Mouse (Mus musculus): ENCODE measurements at regions not wholly inside any gene's neighbourhood (a gene's known extent, or its start where the extent isn't known, plus 50 kb on each side); places are given as distances from the start of the nearest gene placed in this dataset.
A peak's percentile ranks its signal among the peaks of the same experiment; 100 is the strongest.

GRCm38 (mm10) chr8:109172701-109173100, 321.1 kb upstream of the Pmfbp1 start:
- no peak for TF ChIP-seq POLR2A (IDR thresholded peaks at IDR 0.05; ENCODE audit: borderline replicate concordance, extremely low read depth, insufficient read depth, insufficient read length)
- no peak overlapping the region for H3K27ac ChIP-seq (replicated peaks; ENCODE audit: low read depth, low read length)
- H3K4me1 ChIP-seq (ENCODE audit: control insufficient read depth, insufficient read depth, low read length): no peaks in the 10 kb centered on the region
- DNase-seq (ENCODE audit: low spot score) (no peak), ATAC-seq (ENCODE audit: low FRiP score, low read depth) (no peak)
- no peaks in the 10 kb centered on the region for H3K36me3 ChIP-seq (ENCODE audit: control insufficient read depth, insufficient read depth, low read length)
- no peak overlapping the region for H3K9ac ChIP-seq (ENCODE audit: low read depth, low read length, severe bottlenecking)
- H3K4me3 ChIP-seq (replicated peaks; ENCODE audit: low read length): no peak overlapping the region
- H3K27me3 ChIP-seq (ENCODE audit: control insufficient read depth, insufficient read depth, low read length): no peaks in the 10 kb centered on the region
- peaks cover 8% of the 10 kb centered on the region; the same call in 1 of the 2 replicates for H3K9me3 ChIP-seq (ENCODE audit: control insufficient read depth, low read length)
- 80% methylated on average over 4 of the region's 4 CpGs for WGBS
- no peak overlapping the region for H3K4me2 ChIP-seq (replicated peaks; ENCODE audit: low read depth, low read length, severe bottlenecking)

- Histone ChIP-seq H3K9me3 (ENCODE audit: control insufficient read depth, low read length) (no peaks in the 10 kb centered on the region), H3K27ac (replicated peaks; ENCODE audit: low read depth, low read length) (0 out of 2 replicates have a peak overlapping the region, but pooled peaks have one; percentile 53), H3K9ac (ENCODE audit: low read depth, low read length, severe bottlenecking) (peak overlapping the region; percentile 41), H3K27me3 (ENCODE audit: control insufficient read depth, insufficient read depth, low read length) (no peaks in the 10 kb centered on the region), H3K36me3 (ENCODE audit: control insufficient read depth, insufficient read depth, low read length) (no peaks in the 10 kb centered on the region), H3K4me3 (replicated peaks; ENCODE audit: low read length) (peak overlapping the region; percentile 17), H3K4me1 (ENCODE audit: control insufficient read depth, insufficient read depth, low read length) (peaks cover 6% of the 10 kb centered on the region), H3K4me2 (replicated peaks; ENCODE audit: low read depth, low read length, severe bottlenecking) (peak overlapping the region; percentile 50)
- TF ChIP-seq POLR2A (IDR thresholded peaks at IDR 0.05; ENCODE audit: borderline replicate concordance, extremely low read depth, insufficient read depth, insufficient read length): peak; percentile 30; the same call in 1 of the 2 replicates
- 19% methylated on average over 10 of the region's 10 CpGs for WGBS
- DNase-seq (ENCODE audit: low spot score) (peak; percentile 80), ATAC-seq (ENCODE audit: low FRiP score, low read depth) (peak; percentile 87)
Measured at GRCm38 (mm10) chr8:109185558-109186198, 308.1 kb upstream of the Pmfbp1 start.

- Histone ChIP-seq H3K27me3 (ENCODE audit: control insufficient read depth, insufficient read depth, low read length) (no peaks in the 10 kb centered on the region), H3K36me3 (ENCODE audit: control insufficient read depth, insufficient read depth, low read length) (no peaks in the 10 kb centered on the region), H3K4me2 (replicated peaks; ENCODE audit: low read depth, low read length, severe bottlenecking) (no peak overlapping the region), H3K9me3 (ENCODE audit: control insufficient read depth, low read length) (no peaks in the 10 kb centered on the region), H3K4me3 (replicated peaks; ENCODE audit: low read length) (no peak overlapping the region), H3K27ac (replicated peaks; ENCODE audit: low read depth, low read length) (no peak overlapping the region), H3K9ac (ENCODE audit: low read depth, low read length, severe bottlenecking) (no peak overlapping the region), H3K4me1 (ENCODE audit: control insufficient read depth, insufficient read depth, low read length) (peaks cover 6% of the 10 kb centered on the region)
- ATAC-seq (ENCODE audit: low FRiP score, low read depth) (no peak), DNase-seq (ENCODE audit: low spot score) (no peak)
- TF ChIP-seq POLR2A (IDR thresholded peaks at IDR 0.05; ENCODE audit: borderline replicate concordance, extremely low read depth, insufficient read depth, insufficient read length): no peak
- 55% methylated on average over 7 of the region's 7 CpGs for WGBS
Measured at GRCm38 (mm10) chr8:109187617-109188016, 306.2 kb upstream of the Pmfbp1 start.

- Histone ChIP-seq H3K9ac (ENCODE audit: low read depth, low read length, severe bottlenecking) (no peak overlapping the region), H3K4me1 (ENCODE audit: control insufficient read depth, insufficient read depth, low read length) (peaks cover 3% of the 10 kb centered on the region; the same call in 1 of the 2 replicates), H3K27me3 (ENCODE audit: control insufficient read depth, insufficient read depth, low read length) (no peaks in the 10 kb centered on the region), H3K4me3 (replicated peaks; ENCODE audit: low read length) (no peak overlapping the region), H3K36me3 (ENCODE audit: control insufficient read depth, insufficient read depth, low read length) (no peaks in the 10 kb centered on the region), H3K4me2 (replicated peaks; ENCODE audit: low read depth, low read length, severe bottlenecking) (no peak overlapping the region), H3K27ac (replicated peaks; ENCODE audit: low read depth, low read length) (no peak overlapping the region), H3K9me3 (ENCODE audit: control insufficient read depth, low read length) (no peaks in the 10 kb centered on the region)
- 73% methylated on average over 8 of the region's 8 CpGs for WGBS
- no peak for ATAC-seq (ENCODE audit: low FRiP score, low read depth)
- DNase-seq (ENCODE audit: low spot score): no peak
- TF ChIP-seq POLR2A (IDR thresholded peaks at IDR 0.05; ENCODE audit: borderline replicate concordance, extremely low read depth, insufficient read depth, insufficient read length): no peak
Measured at GRCm38 (mm10) chr8:109214247-109214646, 279.6 kb upstream of the Pmfbp1 start.

- no peak for DNase-seq (ENCODE audit: low spot score)
- TF ChIP-seq POLR2A (IDR thresholded peaks at IDR 0.05; ENCODE audit: borderline replicate concordance, extremely low read depth, insufficient read depth, insufficient read length): no peak
- H3K4me2 ChIP-seq (replicated peaks; ENCODE audit: low read depth, low read length, severe bottlenecking): no peak overlapping the region
- no peak for ATAC-seq (ENCODE audit: low FRiP score, low read depth)
- no peak overlapping the region for H3K27ac ChIP-seq (replicated peaks; ENCODE audit: low read depth, low read length)
- H3K4me3 ChIP-seq (replicated peaks; ENCODE audit: low read length): no peak overlapping the region
- no peak overlapping the region for H3K9ac ChIP-seq (ENCODE audit: low read depth, low read length, severe bottlenecking)
- 55% methylated on average over 5 of the region's 5 CpGs for WGBS
- H3K4me1 ChIP-seq (ENCODE audit: control insufficient read depth, insufficient read depth, low read length): peaks cover 3% of the 10 kb centered on the region; the same call in 1 of the 2 replicates
- H3K36me3 ChIP-seq (ENCODE audit: control insufficient read depth, insufficient read depth, low read length): no peaks in the 10 kb centered on the region
- H3K9me3 ChIP-seq (ENCODE audit: control insufficient read depth, low read length): no peaks in the 10 kb centered on the region
- H3K27me3 ChIP-seq (ENCODE audit: control insufficient read depth, insufficient read depth, low read length): no peaks in the 10 kb centered on the region
Measured at GRCm38 (mm10) chr8:109216318-109216717, 277.5 kb upstream of the Pmfbp1 start.
